Mouse (Mus musculus) retina, adult 2 months (tissue): ENCODE measurements at regions not wholly inside any gene's neighbourhood (a gene's known extent, or its start where the extent isn't known, plus 50 kb on each side); places are given as distances from the start of the nearest gene placed in this dataset.

ENCODE experiments used
- DNase-seq: peaks from one replicate; pipeline ENCODE4 v3.0.0-alpha.2; 2012; ENCODE audit warnings: low read depth, low spot score

DNA sequence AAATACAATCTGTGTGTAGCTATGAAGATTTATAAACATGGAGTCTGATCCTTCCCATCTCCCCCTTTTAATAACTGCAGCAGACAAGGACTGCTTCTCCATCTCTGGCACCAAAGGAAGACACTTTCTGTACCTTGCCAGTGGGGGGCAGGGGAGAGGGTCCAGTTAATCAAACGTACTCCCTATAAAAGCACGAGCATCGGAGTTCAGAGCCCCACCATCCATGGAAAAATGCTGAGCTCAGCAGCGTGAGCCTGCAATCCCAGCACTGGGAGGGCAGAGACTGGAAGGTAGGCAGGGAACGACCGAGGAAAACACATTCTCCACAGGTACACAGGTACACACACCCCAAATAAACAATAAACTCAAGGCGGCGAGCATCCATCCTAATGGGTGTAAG, 234.1 kb upstream of the Kazn start:
- DNase-seq, result no peak

DNA sequence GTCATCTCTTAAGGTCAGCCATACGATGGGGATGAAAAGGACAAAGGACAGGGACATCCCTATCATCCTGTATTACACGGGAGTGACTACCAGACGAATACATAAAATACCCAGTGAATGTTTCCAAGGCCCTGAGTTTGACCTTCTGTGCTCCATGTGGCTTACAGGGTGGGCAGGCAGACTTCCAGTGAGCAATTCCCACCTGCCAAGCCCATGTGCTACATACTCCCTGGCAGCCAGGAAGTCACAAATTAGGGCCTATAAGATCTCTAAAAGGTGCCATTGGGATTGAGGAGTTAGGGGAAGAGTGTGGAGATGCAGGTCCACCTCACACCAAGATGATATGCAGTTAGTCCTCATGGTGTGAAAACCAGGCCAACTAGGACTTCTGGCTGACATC, 233.1 kb upstream of the Kazn start:
- DNase-seq, result no peak

DNA sequence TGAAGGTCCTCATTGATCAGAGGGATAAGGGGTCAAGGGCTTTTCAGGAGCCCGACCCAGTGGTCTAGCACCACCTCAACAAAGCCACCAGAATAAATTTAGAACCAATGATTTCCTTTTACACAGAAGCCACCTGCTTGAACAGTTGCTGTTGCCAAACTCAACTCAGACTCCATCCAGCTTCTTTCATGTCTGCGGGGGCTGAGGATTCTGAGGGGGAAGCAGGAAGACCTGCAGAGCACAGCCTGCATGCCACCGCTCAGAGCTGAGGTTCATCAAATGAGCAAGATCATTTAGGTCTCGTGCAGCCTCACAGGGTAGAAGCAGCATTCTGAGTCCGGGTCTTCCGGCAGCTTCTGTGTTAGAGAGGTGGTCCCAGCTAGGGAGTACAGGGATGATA, 231.6 kb upstream of the Kazn start:
- no peak for DNase-seq

DNA sequence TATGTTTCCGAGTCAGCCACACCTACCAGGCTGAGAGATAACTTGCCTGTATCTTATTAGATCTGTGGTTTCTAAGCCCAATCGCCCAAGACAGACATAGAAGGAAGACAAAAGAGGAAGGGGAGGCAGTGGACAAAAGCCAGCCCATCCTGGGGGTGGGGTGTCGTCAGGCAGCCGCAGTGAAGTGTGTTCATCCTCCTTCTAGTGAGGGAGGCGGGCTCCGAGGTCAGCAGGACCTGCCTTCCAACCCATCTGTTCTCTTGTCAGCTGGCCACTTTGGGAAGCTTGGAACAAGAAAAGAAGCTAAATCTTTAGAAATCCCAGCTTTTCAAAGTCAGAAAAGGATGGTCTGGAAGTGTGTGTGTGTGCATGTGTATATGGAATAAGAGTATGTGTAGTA, 228.7 kb upstream of the Kazn start:
- DNase-seq, result no peak

DNA sequence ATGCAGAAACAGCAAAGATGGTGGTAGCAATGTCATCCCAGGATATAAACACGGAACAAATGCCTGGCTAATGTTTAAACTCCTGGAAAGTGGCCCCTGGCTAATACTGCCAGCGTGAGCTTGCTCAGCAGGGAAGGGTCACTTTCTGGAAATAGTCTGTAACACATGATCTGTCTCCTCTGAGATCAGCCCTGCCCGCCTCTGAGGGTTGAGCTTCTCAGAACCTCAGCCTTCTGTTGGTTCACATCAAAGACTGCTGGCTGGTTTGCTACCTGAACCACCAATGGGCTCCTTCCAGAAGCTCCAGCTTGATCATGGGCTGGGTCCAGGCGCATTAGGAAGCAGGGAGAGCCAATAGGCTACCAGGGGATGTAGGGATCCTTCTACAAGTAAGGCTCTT, 226.0 kb upstream of the Kazn start:
- no peak for DNase-seq

DNA sequence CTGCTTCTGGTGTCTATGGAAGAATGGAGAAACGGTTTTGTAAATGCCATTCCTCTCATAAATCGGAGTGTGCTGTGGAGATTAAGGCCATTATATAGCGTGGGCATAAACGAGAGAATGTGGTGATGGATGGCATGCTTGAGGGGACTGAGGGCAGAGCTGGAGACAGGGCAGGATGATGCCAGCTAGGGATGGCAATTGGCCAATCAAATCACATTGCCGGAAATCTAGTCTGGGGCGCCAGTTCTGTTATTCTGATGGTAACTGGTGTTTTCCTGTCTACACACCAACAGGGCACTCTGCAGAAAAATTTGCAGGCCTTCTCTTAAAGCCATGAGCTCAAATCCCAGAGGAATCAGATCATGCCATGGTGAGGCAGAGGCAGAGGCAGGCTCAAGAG, 224.9 kb upstream of the Kazn start:
- no peak for DNase-seq

DNA sequence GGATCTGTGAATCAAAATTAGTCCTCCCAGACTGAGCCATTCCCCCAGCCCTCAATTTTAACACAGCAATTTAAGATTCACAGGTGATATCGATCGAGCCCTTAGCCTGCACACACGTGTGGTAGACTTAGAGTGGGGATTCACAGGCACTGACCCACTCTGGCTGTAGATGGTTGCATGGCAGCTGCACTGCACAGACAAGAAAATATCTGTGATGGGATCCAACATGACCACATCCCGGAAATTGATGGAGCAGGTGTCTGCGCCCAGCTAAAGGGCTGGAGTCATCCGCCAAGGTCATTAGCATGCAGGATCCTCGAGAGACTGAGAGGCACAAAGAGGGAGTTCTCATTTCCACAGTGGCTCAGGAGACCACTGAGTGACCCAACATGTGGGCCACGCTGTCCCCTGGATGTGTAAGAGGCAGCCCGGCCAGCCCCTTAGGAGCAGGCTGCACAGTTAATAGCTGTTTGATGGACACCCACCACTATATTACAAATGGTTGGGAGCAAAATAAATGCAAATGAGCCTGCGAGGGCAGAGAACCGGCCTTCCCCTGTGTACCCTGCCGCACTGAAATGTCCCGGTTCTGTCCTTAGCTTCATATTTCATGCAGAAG, 221.4 kb upstream of the Kazn start:
- no peak for DNase-seq

DNA sequence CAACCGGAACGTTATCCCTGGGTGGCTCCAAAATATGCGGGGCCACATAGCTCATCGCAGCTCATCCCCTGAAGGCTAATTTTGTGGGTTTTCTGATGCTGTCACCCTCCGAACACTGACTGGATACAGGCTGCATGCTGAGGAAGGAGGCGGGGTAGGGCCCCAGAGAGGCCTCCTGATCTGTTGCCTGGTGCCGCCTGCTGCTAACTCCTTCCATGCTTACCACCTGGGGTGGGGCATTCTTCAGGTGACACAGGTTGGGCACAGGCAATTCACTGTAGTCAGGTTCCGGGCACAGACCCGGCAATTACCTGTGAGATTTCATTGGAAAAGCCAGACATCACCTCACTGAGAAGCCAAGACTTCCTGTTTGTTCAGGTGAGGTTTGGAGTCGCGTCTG, 213.4 kb upstream of the Kazn start:
- no peak for DNase-seq

DNA sequence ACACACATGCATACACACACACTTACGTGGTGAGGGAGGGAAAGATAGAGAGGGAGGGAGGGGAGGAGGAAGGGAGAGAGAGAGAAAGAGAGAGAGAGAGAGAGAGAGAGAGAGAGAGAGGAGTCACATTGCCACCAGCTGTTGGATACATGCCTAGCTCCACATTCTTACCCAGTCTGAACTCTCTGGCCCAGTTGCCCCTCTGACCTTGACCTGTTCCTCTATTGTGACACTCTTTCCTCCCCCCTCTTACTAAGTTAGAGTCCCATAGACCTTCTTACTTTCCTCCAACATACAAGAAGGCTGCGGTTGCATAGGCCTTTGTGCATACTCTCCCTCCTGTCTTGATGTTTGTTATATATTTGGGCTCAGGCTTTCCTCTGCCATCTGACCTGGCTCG, 211.7 kb upstream of the Kazn start:
- no peak for DNase-seq

DNA sequence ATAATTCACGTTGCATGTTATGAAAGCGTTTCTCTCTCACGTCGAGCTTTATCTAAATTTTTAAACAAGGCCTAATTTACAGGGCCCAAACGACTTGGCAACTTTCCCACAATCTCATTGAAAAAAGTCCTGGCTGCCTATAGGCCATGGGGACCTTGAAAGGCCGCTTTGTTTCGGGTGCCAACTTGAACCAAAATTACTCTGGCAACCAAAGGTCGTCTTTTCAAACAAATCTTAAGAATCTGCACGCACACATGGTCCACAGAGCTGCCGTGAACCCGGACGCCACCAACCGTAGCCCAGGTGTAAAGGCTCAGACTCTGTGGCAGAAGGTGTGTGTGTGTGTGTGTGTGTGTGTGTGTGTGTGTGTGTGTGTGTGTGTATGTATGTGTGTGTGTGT, 210.5 kb upstream of the Kazn start:
- DNase-seq, result no peak

DNA sequence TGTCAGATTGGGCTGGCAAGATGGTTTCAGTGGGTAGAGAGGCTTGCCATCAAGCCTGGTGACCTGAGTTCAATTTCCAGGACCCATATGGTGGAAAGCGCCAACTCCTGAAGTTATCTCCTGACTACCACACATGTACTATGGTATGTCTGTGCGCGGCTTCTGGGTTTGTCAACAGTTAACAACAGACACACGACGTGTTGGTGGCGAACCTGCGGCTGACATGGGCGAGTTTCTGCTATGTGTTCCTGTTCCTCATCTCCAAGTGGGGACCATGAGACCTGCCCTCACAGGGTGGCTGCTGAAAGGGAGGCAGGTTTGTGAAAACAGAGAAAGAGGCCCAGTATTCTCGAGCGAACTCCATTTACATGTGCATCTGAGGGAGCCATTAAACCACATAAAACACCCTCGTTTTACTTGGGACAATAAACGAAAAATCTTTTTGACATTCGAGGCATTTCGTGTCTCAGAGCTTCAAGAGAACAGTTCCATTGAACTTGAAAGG, 210.0 kb upstream of the Kazn start:
- no peak for DNase-seq

DNA sequence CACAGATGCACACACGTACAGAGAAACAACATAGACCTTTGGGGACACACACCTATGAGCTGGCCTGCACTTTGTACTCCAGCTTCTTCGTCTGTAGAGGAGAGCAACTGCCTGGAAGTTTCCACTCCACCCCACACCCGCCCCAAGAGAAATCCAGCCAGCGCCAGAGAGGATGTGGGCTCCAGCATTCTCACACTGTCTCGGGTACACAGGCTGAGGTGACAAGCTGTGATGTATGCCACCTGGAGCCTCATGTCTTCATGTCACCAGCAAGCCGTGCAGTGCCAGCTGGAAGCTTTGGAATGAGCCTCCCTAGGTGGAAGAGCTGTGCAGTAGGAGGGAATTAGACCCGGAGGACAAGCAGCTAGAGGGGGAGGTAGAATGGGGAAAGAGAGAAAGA, 208.3 kb upstream of the Kazn start:
- DNase-seq, result no peak

DNA sequence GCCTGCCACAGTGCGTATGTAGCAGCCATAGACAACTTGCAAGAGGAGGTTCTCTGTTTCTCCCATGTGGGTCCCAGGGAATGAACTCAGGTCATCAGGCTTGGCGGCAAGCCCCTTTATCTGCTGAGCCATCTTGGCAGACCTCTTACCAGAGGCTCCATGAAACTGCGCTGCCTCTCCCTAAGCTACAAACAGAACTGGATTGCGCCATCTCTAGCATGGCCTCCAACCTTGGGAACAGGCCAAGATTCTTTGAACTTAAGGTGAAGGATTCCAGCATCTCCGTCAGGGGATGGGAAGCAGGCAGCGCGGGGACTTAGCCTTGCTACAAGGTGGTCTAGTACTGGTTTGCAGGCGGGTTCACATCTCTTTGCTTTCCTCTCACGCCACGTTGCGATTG, 201.8 kb upstream of the Kazn start:
- DNase-seq, result no peak

DNA sequence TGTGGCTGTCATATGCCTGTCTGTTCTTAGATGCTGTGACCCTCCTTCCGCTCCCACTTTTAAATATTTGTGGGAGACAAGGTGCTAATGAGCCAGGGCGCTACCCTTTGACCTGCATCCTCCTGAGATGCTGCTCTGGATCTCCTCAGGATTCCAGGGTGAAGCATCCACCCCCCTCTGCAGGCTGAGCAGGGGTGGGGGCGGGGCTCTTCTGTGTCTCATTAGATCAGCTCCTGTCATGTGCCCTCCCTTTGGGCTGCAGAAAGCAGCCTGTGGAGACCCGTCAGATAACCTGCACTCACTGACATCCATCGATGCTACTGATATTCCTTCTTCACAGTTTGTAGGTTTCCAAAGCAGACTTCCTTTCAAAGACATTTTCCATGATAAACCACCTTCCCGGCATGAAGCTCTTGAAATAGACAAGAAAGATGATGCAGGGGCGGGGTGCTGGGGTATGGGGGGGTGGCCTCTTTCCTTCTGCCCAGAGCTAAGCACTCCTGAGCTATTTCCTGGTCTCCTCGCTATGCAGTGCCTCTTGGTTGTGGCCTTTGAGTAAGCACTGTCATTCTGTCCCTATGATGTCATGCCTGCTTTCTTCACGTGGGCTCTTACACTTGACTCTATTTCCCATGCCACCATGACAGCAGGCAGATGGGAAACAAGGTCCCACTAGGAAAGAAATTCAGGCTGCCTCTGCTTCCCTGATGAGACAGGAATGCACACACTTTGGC, 200.4 kb upstream of the Kazn start:
- DNase-seq, result no peak

DNA sequence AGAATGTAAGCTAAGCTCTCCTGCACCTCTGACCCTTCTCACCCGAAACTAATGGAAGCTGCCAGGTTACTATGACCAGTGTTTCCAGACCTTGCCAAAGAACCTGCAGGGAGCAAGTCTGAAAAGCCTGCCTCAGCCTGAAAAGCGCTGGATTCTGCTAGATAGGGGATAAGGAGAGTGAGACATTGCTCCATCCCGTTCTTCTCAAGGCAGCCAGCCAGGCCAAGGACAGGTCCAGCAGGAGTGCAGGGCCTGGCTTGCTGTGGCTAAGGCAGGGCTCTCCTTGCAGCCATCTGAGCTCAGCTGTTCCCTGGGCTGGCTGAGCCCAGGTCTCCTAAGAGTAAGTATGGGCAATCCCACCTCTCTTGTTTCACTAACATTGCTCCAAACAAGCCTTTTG, 185.4 kb upstream of the Kazn start:
- DNase-seq, result no peak

DNA sequence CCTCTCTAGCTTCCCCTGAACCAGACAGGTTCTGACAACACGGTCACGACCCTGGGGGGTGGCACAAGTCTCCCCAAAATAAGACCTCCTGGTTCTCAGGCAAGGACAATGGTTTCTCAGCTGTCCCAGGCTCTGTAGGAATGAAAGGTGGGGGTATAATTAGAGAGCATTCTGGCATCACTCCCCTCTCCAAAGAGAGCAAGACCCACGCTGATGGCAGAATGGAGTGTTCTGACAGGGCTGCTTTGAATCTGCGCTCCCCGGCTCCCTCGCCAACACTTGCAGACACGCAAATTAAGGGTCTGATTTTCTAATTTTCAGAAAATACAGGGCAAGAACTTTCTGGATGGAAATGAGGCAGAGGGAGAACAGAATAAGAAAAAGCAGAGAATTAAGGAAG, 181.2 kb upstream of the Kazn start:
- DNase-seq, result no peak

DNA sequence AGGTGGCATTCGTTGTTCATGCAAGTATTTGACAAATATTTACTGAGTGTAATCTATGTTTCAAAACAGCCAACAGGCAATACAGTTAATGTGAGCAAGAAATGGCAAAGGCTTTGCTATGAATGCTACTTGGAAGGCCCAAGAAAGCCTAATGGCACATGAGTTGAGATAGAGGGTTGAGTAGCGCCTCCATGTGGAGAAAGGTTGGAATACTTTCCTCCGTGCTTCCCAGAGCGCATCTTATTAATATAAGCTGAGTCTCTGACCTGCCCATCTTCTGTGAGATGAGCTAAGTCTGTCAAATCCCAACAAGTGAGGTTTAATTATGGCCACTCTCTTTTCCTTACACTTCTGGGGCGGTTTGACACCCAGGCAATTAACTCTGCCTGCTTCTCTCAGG, 175.7 kb upstream of the Kazn start:
- DNase-seq, result no peak

DNA sequence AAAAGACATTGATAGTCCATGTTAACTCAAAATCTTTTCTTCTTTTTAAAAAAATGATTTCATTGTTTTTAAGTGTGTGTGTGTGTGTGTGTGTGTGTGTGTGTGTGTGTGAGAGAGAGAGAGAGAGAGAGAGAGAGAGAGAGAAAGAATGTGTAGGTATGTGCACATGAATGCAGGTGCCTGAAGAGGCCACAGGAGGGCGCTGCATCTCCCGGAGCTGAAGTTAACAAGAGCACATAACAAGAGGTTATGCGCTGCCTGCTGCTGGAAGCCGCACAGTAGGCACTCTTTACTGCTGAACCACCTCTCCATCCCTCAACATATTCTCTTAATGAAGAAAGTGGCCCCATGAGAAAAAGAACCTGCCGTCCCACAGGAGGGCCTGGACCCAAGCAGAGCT, 172.6 kb upstream of the Kazn start:
- no peak for DNase-seq

DNA sequence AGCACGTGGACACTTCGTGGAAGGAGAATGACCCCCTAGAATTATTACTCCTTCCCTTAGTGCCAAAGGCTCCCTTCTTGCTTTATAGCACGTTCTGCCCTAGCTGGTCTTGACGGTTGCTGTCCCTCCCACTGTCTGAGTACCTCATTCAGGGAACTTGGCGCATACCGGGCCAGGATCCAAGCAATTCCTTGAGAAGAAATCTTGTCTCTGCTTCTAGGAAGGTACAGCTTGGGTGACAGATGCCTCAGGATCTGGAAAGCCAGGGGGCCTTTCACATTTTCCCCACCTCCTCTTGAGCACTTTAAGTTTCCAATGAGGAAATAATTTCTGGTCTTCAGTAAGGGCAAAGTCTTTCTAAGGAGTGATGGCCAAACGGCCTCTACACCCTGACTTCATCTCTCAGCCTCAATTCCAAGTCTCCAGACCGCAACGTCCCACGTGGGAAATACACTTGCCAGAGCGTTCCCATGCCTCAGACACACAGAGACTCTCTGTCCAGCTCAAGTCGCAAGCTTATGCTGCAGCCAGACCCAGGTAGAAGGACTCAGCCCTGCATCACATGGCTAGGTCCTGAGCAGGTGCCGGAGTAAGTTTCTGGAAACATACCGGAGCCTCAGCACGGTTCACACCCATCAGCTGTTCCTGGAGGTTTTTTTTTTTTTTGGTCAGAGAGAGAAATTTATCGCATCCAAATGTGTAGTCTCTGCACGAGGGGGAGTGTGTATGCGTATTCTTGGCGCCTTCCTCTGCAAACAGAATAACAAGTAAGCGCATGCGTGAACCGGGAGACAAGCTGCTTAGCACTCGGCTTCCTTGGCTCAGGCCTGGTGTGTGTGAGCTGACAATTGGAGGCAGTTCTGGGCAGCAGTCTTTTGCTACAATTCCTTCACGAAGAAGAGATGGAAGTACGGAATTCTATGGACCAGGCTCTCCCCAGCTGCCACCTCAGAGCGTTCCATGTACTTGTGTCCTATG, 171.7 kb upstream of the Kazn start:
- DNase-seq, result no peak

DNA sequence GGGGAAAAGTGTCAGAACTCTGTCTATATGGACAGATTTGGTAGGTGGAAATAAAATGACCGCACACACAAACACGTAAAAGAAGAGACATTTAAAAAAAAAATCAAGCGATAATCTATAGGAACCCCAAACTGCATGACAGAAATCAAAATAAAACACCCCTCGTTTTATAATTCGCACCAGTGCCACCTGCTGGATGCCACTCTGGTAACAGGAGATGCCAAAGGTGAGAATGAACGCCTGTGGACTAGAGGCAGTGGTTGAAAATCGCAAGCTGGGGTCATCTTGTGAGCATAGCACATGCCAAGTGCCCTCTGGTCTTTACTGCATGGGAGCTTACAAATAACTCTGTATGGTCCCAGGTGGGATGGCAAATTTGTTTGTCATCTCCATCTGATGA, 158.7 kb upstream of the Kazn start:
- DNase-seq, result no peak

DNA sequence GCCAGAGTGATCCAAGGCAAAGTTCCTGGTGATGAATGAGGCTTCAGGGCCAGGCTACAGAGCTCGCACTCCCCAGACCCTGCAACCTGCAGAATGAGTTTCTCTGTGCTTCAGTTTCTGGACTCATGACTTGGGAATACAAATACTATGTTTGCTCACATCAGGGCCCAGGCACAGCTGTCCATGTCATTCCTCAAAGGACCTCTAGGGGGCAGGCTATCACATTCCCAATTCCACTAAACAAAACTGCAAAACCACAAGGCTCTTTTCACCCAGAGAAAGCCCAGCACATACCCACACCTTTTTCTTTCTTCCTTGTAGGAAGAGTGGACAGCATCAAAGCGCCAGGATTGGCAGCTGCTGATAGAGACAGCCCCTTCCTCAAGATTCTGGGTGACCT, 153.7 kb upstream of the Kazn start:
- DNase-seq, result peak; percentile 13

DNA sequence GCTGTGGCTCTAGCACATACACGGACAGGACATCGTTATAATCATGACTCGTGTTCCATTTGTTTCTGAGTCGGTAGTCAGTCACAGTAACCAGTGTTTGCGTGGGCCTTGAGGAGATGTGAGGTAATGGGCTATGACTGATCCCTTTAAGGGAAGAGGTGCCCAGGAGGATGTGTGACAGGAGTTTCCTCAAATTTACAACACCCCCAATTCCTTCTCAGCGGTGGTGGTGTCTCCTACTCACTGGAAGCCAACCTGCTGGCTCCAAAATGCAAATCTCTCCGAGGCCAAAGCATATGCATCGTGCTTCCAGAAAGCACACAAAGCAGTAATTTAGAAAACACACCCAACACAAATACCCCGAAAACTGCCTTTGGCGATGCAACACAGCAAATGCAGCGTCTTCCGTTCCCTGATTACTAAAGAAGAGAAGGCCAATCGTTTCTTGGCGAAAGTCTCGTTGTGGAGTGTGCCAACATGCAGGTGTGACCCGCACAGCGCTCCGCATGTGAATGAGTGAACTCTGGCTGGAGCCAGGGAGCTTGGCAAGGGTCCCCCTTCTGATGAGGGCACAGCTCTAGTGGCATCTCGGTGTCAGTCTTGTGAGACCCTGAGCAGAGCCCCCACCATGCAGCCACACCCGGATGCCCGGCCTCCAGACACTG, 151.5 kb upstream of the Kazn start:
- no peak for DNase-seq
